15 mouse cellular contexts compared by ENCODE assay signal in the genomic region with DNA sequence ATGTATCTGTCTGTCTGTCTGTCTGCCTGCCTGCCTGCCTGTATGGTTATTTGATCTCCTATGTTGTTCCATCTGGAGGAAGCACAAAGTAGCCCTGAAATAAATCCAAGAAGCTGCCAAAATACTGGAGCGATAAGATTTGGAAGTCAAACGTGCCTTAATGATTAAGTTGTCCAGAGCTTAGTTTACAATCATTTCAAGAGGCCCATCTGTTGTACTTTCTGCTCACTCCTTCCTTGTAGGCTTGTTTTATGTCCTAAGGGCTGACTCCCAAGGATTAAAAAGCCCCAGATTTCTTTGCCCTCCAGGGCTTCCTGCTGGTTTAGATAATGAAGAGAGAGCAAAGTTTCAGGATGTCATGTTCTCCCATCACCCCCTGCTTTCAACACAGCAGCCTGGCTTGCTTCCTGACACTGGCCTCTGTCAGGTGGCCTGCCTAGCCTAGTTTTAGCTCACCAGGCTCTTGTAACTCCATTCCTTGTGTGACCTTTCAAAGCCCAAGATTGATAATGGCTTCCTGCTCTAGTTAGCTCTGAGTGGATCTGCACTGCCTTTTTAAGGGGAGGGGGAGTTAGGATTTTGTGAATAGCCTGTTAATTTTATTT.
DNase-seq lines count a peak whose midpoint lies in the region; ATAC-seq and TF ChIP-seq lines count a peak whose summit lies in the region.
"Had no signal": no experiment of that assay in that cellular context is flagged by ENCODE, and none has a peak within 500 bp of the region (broad histone marks: within the 10 kb centered on the region; RNA-seq: fewer than 3 reads in every experiment).

No protein-coding gene starts in this region.

- H3K27ac ChIP-seq in kidney, postnatal 0 days = no peak overlapping the region
- H3K27ac ChIP-seq in kidney, embryonic 16.5 days (ENCODE audit: low read length) = no peak overlapping the region
- H3K27ac ChIP-seq in heart, embryonic 13.5 days (replicated peaks) = peak overlapping the region; percentile 62
- H3K27ac ChIP-seq in intestine, postnatal 0 days (ENCODE audit: low read depth, low read length) = no peak overlapping the region; the same call in 1 of the 2 replicates
- no peak overlapping the region for H3K27ac ChIP-seq in hindbrain, embryonic 12.5 days
- H3K27ac ChIP-seq: layer of hippocampus, adult 2 months; macrophage had no signal

- no peak overlapping the region for H3K4me2 ChIP-seq in kidney, postnatal 0 days (ENCODE audit: low read length)
- H3K4me2 ChIP-seq in kidney, embryonic 16.5 days (replicated peaks; ENCODE audit: low read depth, low read length) = no peak overlapping the region
- no peak overlapping the region for H3K4me2 ChIP-seq in heart, embryonic 13.5 days
- no peak overlapping the region for H3K4me2 ChIP-seq in intestine, postnatal 0 days (replicated peaks; ENCODE audit: low read depth)
- H3K4me2 ChIP-seq in hindbrain, embryonic 12.5 days (replicated peaks) = no peak overlapping the region

- H3K4me1 ChIP-seq in kidney, postnatal 0 days (replicated peaks; ENCODE audit: insufficient read depth, low read length) = no peaks in the 10 kb centered on the region; the same call in 1 of the 2 replicates
- peaks cover 30% of the 10 kb centered on the region for H3K4me1 ChIP-seq in kidney, embryonic 16.5 days (ENCODE audit: insufficient read depth, low read length)
- H3K4me1 ChIP-seq in heart, embryonic 13.5 days = peaks cover 25% of the 10 kb centered on the region
- no peaks in the 10 kb centered on the region for H3K4me1 ChIP-seq in intestine, postnatal 0 days (replicated peaks; ENCODE audit: control insufficient read depth, insufficient read depth, low read length)
- no peaks in the 10 kb centered on the region for H3K4me1 ChIP-seq in hindbrain, embryonic 12.5 days

- H3K9me3 ChIP-seq in kidney, postnatal 0 days (replicated peaks; ENCODE audit: low read length) = no peaks in the 10 kb centered on the region
- no peaks in the 10 kb centered on the region for H3K9me3 ChIP-seq in kidney, embryonic 16.5 days (ENCODE audit: low read length)
- H3K9me3 ChIP-seq in heart, embryonic 13.5 days = no peaks in the 10 kb centered on the region
- H3K9me3 ChIP-seq in intestine, postnatal 0 days (ENCODE audit: control insufficient read depth) = no peaks in the 10 kb centered on the region
- H3K9me3 ChIP-seq in hindbrain, embryonic 12.5 days (replicated peaks) = no peaks in the 10 kb centered on the region

- H3K27me3 ChIP-seq in kidney, postnatal 0 days (ENCODE audit: insufficient read depth, low read length) = no peaks in the 10 kb centered on the region
- no peaks in the 10 kb centered on the region for H3K27me3 ChIP-seq in kidney, embryonic 16.5 days (ENCODE audit: insufficient read depth, low read length)
- no peaks in the 10 kb centered on the region for H3K27me3 ChIP-seq in heart, embryonic 13.5 days (replicated peaks)
- no peaks in the 10 kb centered on the region for H3K27me3 ChIP-seq in intestine, postnatal 0 days (replicated peaks; ENCODE audit: control insufficient read depth, insufficient read depth, low read length)
- no peaks in the 10 kb centered on the region for H3K27me3 ChIP-seq in hindbrain, embryonic 12.5 days

- no peak for DNase-seq in cerebellum, postnatal 14 days
- peak; percentile 61 for DNase-seq in kidney, postnatal 0 days (ENCODE audit: low spot score)
- no peak for DNase-seq in Muller cell, postnatal 12 days (ENCODE audit: inconsistent ontology term)
- DNase-seq: cerebellum, postnatal 36 days; liver; thymus, adult 18-20 months had no signal

- 13% methylated on average over 2 of the region's 2 CpGs for WGBS in kidney, postnatal 0 days
- WGBS in kidney, embryonic 16.5 days = 12% methylated on average over 2 of the region's 2 CpGs
- WGBS in heart, embryonic 13.5 days = 17% methylated on average over 2 of the region's 2 CpGs
- WGBS in intestine, postnatal 0 days = 3% methylated on average over 2 of the region's 2 CpGs
- 56% methylated on average over 2 of the region's 2 CpGs for WGBS in hindbrain, embryonic 12.5 days

- peak; percentile 68; the same call in 1 of the 2 replicates for ATAC-seq in cerebellum, adult (ENCODE audit: insufficient number of reproducible peaks, low FRiP score, low TSS enrichment)
- no peak for ATAC-seq in kidney, postnatal 0 days (replicated peaks; ENCODE audit: low FRiP score, low read depth)
- ATAC-seq in kidney, embryonic 16.5 days (ENCODE audit: low FRiP score, low TSS enrichment) = no peak; the same call in none of the 2 replicates
- no peak; the same call in 1 of the 2 replicates for ATAC-seq in heart, embryonic 13.5 days (ENCODE audit: extremely low read depth, insufficient number of reproducible peaks, low FRiP score, low TSS enrichment)
- peak; percentile 32 for ATAC-seq in intestine, postnatal 0 days
- no peak for ATAC-seq in hindbrain, embryonic 12.5 days (ENCODE audit: low FRiP score)
- ATAC-seq: inflammation-experienced regulatory T-cells, adult 6 months had no signal

- H3K36me3 ChIP-seq in kidney, postnatal 0 days (ENCODE audit: insufficient read depth, low read length) = no peaks in the 10 kb centered on the region
- no peaks in the 10 kb centered on the region for H3K36me3 ChIP-seq in kidney, embryonic 16.5 days (ENCODE audit: insufficient read depth, low read length)
- no peaks in the 10 kb centered on the region for H3K36me3 ChIP-seq in heart, embryonic 13.5 days
- no peaks in the 10 kb centered on the region for H3K36me3 ChIP-seq in intestine, postnatal 0 days (ENCODE audit: control insufficient read depth, insufficient read depth)
- H3K36me3 ChIP-seq in hindbrain, embryonic 12.5 days = no peaks in the 10 kb centered on the region

- no peak overlapping the region for H3K4me3 ChIP-seq in kidney, postnatal 0 days (replicated peaks; ENCODE audit: low read depth, low read length)
- H3K4me3 ChIP-seq in kidney, embryonic 16.5 days (ENCODE audit: low read length) = no peak overlapping the region
- H3K4me3 ChIP-seq in heart, embryonic 13.5 days = no peak overlapping the region
- no peak overlapping the region for H3K4me3 ChIP-seq in intestine, postnatal 0 days (ENCODE audit: low read depth, low read length)
- H3K4me3 ChIP-seq in hindbrain, embryonic 12.5 days = no peak overlapping the region
- H3K4me3 ChIP-seq: layer of hippocampus, adult 2 months; myocyte had no signal

- TF ChIP-seq CTCF in kidney, postnatal 0 days (IDR thresholded peaks at IDR 0.05; ENCODE audit: low read depth) = no peak
- TF ChIP-seq CTCF in intestine, postnatal 0 days (IDR thresholded peaks at IDR 0.05; ENCODE audit: low read depth) = no peak

- H3K9ac ChIP-seq in kidney, postnatal 0 days (ENCODE audit: low read depth, low read length) = no peak overlapping the region
- H3K9ac ChIP-seq in kidney, embryonic 16.5 days (replicated peaks; ENCODE audit: low read length) = no peak overlapping the region
- no peak overlapping the region for H3K9ac ChIP-seq in heart, embryonic 13.5 days
- H3K9ac ChIP-seq in intestine, postnatal 0 days (ENCODE audit: low read depth, low read length) = no peak overlapping the region
- H3K9ac ChIP-seq in hindbrain, embryonic 12.5 days = no peak overlapping the region

Comparison
In these comparisons a context has a peak if more than half of its experiments do, and no peak if none do; other contexts are left out.
1. ATAC-seq: peak in cerebellum, adult (single experiment) and intestine, postnatal 0 days (single experiment); none in kidney, postnatal 0 days (single experiment), kidney, embryonic 16.5 days (single experiment), heart, embryonic 13.5 days (single experiment) and hindbrain, embryonic 12.5 days (single experiment).